Mouse (Mus musculus): ENCODE results near the gene Gm10799.
"Not testable (repeated sequence)": the region's sequence is repeated elsewhere in the genome, so short reads cannot be mapped to it uniquely, and the experiment has no call there.

The Gm10799 gene

DNA sequence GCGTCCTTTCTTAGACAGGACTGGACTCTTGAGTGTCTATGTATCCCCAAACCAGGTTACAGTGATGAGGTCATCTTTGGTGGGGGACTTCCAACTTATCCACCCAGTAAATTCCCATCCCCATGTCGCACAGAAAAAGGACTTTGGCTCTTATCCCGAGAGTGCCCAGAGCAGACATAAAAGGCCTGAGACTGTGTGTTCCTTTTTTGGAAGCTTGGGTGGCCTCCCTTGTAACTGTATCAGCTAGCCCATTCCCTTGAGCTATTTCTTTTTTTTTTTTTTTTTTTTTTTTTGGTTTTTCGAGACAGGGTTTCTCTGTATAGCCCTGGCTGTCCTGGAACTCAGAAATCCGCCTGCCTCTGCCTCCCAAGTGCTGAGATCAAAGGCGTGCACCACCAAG is 2.8 kb downstream of the Gm10799 start, which contains the start of gene Gm10912:
Gene Gm10912, plus strand, starts transcription at position 301 of the 400 bp plus-strand sequence.
- not testable (repeated sequence) for DNase-seq (ENCODE audit: low read depth, low spot score)

DNA sequence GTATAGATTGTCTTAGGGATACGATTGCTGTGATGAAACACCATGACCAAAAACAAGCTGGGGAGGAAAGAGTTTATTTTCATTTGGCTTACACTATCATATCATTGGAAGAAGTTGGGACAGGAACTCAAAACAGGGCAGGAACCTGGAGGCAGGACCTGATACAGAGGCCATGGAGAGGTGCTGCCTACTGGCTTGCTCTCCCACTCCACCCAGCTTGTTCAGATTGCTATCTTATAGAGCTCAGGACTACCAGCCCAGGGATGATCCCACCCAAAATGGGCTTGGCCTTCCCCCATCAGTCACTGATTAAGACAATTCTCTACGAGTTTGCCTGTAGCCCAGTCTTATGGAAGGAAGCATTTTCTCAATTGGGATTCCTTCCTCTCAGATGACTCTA is 4.2 kb downstream of the Gm10799 start:
- DNase-seq (ENCODE audit: low read depth, low spot score) = no peak

DNA sequence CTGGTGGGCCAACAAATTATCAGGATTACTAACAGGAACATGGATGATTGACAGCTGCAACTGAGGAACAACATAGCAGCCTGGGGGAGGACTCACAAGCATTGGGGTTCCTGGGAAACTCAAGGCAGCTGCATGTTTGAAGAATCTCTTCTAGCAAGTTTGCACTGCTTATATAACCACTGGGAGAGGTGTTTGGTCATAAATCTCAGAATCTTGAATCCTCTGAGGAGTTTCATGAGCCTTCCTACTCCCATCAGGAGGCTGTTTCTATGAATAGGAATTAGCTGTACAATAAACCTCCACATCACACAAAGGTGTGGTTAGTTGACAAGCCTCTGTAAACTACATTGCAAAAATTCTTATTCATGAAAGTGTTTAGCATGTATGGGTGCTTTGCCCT is 5.7 kb downstream of the Gm10799 start:
- DNase-seq (ENCODE audit: low read depth, low spot score) = no peak

DNA sequence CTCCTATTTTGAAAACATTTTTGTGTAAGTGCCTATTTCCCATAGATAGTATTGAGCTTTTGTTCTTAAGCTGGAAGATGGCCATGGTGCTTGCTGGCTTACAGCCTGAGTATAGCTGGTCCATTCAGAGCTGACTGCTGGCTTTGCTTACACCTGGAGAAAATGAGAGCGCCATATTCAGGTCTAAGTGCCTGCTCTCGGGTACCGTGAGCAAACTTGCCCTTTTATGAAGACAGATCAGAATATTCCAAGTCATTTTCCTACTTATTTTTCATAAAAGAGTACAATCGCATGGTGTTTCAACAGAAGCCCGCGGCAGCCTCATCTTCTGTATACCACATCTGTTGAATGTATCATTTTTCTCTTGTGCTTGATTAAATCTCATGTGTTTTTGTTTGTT is 7.4 kb downstream of the Gm10799 start:
- DNase-seq (ENCODE audit: low read depth, low spot score) = no peak

DNA sequence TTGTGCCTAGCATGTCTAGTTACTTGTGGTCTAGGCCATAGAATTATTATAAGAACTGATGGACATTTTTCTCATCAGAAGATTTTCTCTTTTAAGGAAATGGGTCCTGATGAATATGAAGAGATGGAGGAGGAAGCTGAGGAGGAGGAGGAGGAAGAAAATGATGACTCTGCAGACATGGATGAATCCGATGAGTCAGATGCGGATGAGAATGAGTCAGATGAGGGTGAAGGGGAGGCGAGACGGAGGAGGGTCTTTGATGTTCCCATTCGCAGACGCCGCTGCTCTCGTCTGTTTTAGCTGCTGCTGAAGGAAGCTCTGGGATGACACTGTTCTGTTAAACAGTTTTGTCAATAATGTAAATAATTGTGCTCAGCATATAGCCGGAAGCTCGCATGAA is 8.6 kb downstream of the Gm10799 start:
- no peak for DNase-seq (ENCODE audit: low read depth, low spot score)

DNA sequence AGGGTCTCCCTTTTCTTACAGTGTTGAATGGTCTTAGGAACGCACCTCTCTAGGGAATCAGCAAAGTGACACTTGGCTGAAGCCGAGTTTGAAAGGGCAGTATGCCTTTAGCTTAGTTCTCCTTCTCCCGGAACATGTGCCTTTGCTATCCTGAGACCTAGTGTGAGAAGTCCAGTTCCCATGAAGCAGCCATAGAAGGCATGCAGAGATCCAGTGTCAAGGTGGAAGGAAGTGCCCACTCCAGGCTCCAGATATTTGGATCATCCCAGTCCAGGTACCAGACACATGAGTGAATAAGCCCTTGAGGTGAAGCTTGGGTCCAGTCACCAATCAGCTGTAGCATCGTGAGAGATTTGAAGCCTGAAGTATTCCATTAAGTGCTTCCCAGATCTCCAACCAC is 9.4 kb downstream of the Gm10799 start:
- DNase-seq (ENCODE audit: low read depth, low spot score) = no peak

DNA sequence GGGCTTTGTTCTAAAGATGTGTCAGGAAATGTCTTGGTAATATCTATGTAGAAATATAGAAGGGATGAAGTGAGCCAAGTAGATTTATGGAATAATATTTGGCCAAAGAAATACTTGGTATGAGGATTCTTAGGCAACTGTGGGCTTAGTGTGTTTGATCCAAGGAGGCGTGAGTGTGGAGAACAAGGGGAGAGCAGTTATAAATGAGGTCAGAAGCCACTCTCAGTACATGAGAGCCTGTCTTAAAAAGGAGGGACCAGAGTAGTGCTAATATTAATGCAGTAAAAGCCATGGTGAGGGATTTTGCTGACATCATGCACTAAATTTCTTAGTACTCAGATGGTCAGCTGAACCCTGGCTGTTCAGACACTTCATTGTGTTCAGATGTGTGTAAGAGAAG is 10.0 kb downstream of the Gm10799 start:
- DNase-seq (ENCODE audit: low read depth, low spot score) = no peak

DNA sequence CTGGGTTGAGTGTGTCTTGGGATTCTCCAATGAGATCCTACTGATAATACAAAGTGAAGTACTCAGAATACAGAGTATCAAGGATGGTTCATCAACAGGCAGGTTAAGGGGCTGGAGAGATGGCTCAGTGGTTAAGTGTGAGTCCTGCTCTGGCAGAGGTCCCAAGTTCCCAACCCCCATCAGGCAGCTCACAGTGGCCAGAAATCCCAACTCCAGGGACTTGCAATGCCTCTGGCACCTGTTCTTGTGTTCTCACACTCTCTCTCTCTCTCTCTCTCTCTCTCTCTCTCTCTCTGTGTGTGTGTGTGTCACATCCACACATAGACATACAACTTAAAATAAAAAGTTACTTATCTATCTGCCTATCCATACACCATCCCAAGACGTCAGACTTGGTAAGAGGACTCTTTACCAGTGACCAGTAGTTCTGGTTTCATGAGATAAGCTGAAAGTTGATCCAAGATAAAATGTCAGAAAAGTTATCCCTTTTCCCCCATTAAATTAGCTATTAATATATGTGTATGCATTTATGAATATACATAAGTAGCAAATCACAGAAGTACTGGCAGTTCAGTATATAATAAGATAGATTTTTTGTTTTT is 23.8 kb downstream of the Gm10799 start:
- no peak for DNase-seq (ENCODE audit: low read depth, low spot score)

DNA sequence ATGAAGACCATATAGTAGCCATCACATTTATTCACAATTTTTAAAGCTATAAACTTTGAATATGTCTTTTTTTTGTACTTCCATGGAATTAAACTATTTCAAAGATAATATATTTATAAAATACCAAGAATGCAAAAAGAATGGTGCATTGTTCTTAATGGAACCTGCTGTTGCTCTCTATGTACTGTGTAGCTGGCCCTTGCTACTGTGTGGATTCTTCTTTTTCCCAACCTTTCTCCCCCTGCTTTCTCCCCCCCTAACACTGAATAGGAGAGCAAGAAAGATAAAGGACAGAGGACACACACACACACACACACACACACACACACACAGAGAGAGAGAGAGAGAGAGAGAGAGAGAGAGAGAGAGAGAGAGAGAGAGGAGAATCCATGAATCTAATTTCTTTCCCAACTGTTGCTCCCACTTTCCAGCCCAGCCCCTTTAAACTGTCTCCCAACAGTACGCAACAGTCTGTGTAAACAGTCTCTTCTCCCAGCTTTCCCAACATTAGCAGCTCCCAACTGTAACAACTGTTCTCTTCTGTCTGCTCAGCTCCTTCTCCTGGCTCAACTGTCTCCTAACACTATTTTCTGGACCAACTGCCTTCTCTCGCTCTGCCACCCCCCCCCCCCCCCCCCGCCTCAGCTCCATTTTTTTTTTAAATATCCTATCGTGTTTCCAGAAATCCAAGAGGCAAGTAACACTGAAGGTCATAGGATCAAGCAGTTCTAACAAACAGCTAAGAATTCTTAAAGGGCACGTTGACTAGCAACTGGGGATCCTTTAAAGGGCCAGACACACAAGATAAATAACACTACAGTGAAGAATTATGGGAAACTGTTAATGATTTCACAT is 24.5 kb downstream of the Gm10799 start:
- DNase-seq (ENCODE audit: low read depth, low spot score) = no peak

DNA sequence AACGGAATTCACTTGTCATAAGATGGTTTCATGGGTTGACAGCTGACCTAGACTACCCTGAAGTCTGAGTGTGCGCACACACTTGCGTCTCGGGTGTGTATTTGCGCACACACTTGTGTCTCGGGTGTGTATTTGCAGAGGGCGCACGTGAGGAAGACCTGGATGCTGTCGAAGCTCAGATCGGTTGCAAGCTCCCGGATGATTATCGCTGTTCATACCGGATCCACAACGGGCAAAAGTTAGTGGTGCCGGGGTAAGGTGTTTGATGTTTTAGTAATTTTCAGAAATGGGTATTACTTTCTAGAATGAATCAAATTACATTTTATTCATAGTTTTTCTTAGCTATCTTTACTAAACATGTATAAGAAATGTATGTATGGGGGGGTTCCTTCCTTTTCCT is 25.6 kb downstream of the Gm10799 start:
- no peak for DNase-seq (ENCODE audit: low read depth, low spot score)

DNA sequence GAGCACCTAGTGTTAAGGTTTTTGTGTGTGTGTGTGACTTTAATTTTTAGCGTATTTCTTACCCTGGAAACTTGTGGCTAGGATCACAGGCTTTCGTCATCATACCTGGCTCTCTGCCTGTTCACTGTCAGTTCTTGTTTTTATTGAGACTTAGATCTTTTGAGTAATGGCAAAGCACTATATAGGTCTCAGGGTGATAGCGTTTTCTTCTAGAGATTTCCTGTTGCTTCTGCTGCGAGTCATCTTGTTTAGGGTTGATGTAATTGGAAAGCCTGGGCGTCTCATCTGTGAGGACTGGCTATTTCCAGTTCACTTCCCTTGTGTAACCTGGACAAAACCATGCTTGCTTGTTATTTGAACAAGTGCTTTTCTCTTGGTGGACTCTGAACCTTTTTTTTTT is 26.7 kb downstream of the Gm10799 start:
- peak; percentile 88 for DNase-seq (ENCODE audit: low read depth, low spot score)

DNA sequence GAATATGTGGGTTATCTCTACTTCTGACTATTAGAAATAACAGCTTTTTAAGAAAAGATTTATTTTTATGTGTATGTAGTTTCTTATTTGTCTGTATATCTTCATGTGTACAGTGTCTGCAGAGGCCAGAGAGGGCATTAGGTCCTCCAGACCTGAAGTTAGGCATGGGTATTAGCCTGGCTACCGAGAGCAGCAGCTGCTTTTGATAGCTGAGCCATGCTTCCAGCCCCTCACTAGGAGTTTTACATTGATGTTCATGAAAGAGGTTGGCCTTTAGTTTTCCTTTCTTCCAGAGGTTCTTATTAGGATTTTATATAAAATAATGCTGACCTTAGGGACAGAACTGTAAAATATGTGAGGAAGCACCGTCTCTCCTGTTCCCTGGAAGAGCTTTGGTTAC is 30.1 kb downstream of the Gm10799 start:
- no peak for DNase-seq (ENCODE audit: low read depth, low spot score)

DNA sequence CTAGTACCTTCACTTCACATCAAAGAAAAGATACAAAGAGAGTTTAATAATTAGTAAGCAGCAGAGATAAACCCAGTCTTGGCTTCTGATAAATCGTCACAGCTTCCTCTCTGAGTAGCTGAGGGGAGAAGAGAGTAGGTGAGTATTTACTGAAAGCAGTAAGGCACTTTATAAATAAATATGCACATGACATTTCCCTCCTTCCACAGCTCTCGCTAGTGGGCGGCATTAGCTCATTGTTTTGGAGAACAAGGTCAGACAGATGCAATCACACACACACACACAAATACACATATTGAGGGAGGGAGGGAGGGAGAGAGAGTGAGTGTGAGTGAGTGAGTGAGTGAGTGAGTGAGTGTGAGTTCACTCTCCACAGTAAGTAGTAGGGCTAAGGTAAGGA is 32.0 kb downstream of the Gm10799 start:
- no peak for DNase-seq (ENCODE audit: low read depth, low spot score)

DNA sequence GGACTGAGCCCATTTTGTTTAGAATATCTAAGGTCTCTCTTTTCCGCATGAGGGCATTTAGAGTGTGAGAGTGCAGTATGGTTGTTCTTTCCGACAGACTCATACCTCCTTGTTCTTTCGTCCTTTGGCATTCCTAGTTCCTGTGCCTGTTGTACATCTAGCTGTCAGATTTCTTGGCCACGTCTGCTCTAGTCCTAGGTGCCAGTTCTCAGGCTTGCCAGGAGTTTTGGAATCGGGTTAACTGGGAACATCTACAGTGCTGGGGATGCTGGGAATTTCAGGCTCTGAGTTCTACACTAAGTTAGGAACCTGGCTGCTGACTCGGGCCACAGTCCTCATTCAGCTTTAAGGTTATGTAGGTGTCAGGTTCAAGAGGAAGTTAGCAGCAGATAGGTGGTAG is 32.8 kb downstream of the Gm10799 start:
- no peak for DNase-seq (ENCODE audit: low read depth, low spot score)

DNA sequence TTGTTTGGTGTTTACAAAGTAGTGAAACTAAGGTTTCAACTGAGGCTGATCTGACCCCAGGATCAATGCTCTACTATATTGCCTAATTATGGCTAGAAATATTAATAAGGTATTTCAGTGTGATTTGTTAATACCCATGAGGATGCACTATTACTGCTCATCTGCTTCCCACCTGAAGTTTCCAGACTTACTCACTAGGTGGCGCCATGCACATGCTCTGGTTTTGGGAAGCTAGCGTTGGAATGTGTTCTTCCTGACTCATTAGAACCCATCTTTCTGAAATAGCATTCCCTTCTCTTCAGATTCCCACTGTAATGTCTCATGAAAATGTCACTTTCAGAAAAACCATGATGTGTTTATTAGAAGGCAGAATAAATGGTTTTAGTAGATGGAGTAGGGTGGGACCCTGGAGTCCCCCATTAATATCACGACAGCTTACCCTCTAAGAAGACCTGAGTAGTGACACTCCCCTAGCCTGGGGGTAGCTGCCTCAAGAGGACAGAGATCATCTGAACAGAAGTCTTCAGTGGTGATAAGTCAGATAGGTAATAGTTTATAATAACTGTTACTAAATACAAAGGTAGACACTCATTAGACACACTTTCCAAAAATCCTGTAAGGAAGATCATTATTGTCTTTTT is 33.4 kb downstream of the Gm10799 start:
- peak; percentile 92 for DNase-seq (ENCODE audit: low read depth, low spot score)

DNA sequence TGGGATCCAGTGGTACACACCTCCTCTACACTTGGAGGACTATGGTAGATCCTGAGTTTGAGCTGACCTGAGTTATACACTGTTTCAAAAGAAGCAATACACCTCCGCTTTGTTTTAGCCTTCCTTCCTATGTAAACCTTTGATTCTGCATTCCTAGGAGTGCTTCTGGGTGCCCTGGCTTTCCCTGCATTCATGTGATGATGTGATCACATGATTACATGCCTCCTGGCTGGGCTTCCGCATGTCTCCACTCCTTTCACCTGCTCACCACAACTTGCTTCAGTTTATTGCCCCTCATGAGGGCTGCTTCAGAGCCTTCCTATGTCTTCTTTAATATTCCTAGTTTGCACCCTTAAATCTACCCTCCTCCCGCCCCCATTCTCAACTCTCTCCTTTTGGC is 36.3 kb downstream of the Gm10799 start:
- no peak for DNase-seq (ENCODE audit: low read depth, low spot score)

DNA sequence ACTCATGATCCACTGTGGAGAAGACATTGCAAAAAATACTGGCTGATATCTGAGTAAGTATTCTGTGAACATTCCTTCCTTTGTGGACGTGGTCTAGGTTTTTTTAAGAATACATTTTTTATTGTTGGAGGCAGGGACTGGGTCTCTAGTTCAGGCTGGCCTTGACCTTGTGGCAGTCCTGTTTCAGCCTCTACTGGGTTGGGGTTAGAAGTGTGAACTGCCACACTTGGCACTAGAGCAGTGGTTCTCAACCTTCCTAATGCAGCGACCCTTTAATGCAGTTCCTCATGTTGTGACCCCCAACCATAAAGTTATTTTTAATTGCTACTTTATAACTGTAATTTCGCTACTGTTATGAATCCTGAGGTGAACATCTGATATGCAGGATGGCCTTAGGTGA is 38.0 kb downstream of the Gm10799 start:
- DNase-seq (ENCODE audit: low read depth, low spot score) = no peak

DNA sequence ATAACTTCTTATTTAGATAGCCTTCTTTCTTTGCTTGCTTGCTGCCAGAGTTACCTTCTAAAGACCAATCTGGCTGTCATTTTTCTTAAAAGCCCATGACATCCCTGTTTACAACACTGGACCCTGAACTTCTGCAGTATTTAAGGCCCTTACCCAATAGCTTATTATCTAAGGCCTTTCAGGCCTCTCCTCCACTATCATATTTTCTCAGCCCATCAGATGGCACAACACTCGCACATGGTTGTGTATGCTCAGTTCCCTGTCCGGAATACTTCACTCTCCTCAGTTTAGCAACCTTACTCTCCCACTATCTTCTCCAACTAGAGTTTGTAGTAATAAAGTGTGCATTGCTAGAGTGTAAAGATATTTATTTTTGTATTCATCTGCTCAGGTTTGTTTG is 39.3 kb downstream of the Gm10799 start:
- DNase-seq (ENCODE audit: low read depth, low spot score) = no peak

DNA sequence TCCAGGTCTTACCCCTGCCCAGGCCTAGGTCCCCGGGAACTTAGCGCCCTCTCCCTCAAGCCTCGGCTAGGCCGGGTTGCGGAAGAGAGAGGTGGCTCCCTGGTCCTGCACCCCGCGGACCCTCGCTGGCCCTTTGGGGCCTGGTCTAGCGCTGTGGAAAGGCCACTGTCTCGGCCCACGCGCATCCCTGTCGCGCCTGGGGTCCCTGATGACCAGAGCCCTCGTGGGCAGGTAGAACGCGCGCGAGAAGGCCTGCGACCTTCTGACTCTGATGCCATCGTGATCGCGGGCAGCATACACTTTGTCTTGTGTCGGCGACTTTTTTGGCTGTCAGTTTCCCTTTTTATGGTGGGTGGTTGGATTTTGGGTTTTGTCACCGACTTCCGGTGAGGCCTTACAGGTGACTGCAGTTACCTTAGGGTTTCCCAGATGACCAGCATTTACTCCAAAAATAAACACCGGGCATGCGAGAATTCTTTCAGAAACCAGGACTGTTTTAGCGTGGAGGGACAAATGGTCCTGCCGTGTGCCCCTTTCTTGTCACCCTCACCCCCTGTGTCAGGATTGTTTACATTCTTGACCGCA is 40.1 kb downstream of the Gm10799 start, which contains the start of gene 4931422A03Rik:
Gene 4931422A03Rik, minus strand, starts transcription at position 223 of the 585 bp plus-strand sequence.
- DNase-seq (ENCODE audit: low read depth, low spot score) = peak; percentile 31

DNA sequence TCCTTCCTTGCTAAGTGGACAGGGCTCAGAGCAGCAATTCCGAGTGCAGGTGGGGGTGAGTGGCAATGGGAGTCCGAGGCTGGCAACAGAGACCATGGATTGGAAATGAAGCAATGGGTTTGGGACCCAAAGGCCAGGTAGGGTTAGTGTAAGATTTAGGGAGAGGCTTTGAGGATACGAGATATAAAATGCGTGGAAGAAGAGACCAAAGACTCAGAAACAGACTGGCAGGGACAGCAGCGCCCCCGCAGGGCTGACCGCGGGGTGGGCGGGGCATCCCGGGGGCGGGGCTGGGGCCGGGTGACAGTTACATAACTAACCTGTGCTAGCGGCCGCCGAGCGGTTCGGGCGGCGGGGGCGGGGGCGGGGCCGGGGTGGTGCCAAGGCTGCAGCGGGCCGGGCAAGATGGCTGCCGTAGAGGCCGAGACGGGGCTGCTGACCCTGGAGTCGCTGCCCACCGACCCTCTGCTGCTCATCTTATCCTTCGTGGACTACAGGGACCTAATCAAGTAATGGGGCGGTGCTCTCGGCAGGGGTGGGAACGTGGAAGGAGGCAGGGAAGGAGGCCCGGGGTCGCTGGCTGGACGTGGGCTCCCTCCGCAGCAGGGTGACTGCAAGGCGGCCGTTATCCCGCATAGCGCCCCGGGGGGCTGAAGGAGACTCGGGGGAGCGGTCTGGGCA is 40.8 kb downstream of the Gm10799 start, which contains the start of gene Fbxo3:
Gene Fbxo3, plus strand, starts transcription at position 264 of the 681 bp plus-strand sequence.
- DNase-seq (ENCODE audit: low read depth, low spot score) = peak; percentile 80

DNA sequence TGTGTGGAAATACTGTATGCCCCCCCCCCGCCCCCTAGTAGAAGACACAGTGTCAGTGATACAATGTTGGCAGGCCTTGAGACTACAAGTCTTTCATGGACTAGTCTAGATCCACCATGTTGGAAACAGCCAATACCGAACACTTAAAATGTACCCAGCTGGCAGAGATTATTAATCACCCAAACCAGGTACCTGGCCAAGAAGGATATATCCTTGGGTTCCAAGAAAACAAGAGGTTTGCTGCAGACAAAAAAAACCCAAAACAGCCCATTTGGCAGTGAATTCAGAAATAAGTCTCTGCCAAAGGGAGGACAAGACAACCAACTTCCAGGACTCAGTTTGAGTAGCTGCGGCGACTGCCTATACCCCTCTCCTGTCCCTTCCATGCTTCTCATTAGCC is 43.7 kb downstream of the Gm10799 start:
- no peak for DNase-seq (ENCODE audit: low read depth, low spot score)

DNA sequence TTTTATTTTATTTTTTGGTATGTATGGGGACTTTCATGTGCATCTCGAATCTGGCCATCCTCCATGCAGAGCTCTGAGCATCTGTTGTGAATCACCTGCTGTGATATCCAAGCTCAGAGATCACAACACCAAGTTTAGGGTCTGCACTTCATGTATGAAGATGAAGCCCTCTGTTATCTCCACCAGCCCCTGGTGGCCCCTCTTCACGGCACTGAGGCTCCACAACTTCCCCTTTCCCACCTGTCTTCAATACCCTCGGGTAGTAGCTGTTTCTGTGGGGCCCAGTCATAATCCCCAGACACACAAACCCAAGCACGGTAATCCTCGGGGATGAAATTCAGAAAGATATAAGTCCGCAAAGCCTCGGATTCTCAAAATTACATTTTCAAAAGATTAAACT is 45.3 kb downstream of the Gm10799 start:
- no peak for DNase-seq (ENCODE audit: low read depth, low spot score)

All from 3T3-L1 (cell line).